Mouse (Mus musculus) hindlimb bud, embryonic 11.5 days (tissue): Measurements from ENCODE around the gene Spryd3.
"Not testable (repeated sequence)": the region's sequence is repeated elsewhere in the genome, so short reads cannot be mapped to it uniquely, and the experiment has no call there.

Experiments
- DNase-seq: peaks from one replicate; pipeline ENCODE4 v3.0.0-alpha.2; 2012; ENCODE audit warnings: low read depth, low spot score; ENCODE audit errors: extremely low spot score

Gene Spryd3

DNA sequence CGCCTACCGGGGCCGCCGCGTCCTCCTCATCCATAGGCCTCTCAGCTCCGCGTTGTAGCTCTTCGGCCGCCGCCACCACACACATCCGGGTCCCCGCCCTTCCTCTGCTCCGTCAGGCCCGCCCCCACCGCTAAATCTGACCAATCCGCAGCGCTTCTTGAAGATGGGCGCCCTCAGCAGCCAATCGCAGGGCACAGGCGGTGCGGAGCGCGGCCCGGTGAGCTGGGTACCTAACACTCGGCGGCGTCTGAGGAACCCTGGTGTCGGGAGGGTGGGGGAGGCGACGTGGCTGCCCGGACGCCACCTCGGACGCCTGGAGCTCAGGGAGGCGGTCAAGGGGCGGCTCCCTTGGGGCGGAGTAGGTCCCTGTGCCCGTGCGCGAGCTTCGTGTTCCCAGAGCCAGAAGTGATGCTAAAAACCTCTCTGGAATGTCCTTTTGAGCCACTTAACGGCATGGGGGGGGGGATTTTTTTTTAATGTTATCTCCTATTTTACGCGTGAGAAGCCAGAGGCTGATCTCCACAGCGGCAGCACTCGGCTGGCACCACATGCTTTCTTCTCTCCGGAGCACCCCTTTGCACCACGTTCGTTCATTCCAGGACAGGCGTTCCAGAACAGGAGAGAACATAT is at the start of gene Spryd3:
Gene Spryd3, minus strand, starts transcription at position 106 of the 630 bp plus-strand sequence.
- DNase-seq: peak; percentile 57

DNA sequence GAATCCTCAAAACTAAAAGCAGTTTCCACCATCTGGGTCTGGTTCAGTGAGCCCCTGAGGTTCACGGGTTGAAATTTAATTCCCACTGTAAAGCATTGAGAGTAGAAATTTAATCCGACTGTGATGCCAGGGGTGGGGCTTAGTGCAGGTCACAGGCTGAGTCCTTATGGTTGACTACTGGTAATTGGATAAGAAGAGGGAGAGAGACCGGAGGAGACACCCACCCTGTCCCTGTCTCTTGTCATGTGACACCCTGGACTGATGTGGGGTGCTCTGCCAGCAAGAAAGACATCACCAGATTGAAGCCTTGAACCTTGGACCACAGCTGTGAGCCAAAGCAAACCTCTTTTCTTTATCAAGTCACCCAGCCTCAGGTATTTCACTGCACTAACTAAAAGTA is 47.0 kb upstream of the Spryd3 start:
- DNase-seq: no peak

DNA sequence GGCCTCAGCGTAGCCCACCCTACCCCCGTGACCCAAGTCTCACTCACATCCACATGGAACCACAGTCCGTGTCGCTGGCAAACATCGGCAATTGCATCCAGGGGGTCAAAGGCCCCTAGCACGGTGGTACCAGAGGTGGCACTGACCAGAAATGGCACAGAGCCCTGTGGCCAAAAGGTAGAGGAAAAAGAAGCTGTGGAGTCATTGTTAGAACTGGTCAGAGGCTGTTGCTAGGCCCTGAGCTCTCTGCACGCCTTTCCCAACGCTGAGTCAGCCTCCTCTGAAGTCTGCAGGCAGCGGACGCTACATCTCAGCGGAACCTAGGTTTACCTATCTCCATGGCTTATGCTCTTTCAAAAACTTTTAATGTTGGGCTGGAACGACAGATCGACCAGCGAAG is 43.9 kb upstream of the Spryd3 start:
- DNase-seq: no peak

DNA sequence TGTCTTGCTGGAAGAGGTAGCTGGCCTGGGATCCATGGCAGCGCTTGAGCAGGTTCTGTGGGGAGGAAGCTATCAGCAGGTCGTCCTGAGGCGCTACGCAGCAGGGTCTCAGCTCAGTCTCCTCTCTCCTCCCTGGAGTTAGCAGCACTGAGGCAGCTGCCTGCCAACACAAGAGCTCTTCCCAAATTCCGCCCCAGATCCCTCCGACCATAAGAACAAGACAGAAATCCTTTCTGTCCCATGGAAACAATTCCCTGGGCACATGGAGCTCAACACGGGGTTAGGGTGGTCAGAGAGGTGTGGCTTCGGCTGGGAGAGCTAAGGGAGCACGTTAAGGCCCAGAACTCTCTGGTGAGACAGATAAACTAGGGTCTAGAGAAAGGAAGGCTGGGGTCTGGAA is 43.1 kb upstream of the Spryd3 start:
- no peak for DNase-seq

DNA sequence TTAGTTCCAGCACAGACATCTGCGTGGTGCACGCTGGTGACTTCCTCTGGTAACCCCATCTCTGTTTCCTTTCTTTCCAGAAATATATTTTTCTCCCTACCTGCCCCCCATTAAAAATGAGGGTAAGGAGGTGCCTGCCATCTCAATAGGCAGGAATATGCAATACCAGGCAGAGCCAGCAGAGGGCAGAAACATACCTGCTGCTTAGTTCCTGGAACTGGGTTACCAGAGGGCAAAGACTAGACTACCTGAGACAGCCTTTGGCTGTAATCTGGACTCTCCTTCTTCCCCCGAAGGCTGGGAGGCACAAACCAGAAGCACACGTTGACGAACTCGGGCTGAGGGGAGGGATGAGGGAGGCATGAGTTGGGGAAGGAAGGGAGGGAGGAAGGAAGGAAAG is 42.2 kb upstream of the Spryd3 start:
- DNase-seq: peak; percentile 53

DNA sequence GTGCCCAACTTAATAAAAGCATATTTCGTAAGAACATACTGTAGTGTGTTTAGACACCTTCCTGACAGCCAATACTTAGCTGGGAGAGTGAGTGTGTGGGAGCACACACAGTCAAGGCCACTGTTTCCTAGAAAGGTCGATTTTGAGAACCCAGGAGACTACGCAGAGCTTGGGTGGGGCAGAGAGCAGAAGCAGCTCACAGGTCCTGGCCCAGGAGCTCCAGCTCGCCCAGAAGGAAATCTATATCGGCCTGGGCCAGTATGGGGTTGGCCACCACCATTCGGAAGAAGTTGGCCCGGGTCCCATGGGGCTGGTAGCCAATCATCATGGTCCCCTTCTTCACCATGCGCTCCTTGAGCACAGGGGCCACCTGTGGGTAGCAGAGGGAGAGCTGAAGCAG is 41.4 kb upstream of the Spryd3 start:
- no peak for DNase-seq

DNA sequence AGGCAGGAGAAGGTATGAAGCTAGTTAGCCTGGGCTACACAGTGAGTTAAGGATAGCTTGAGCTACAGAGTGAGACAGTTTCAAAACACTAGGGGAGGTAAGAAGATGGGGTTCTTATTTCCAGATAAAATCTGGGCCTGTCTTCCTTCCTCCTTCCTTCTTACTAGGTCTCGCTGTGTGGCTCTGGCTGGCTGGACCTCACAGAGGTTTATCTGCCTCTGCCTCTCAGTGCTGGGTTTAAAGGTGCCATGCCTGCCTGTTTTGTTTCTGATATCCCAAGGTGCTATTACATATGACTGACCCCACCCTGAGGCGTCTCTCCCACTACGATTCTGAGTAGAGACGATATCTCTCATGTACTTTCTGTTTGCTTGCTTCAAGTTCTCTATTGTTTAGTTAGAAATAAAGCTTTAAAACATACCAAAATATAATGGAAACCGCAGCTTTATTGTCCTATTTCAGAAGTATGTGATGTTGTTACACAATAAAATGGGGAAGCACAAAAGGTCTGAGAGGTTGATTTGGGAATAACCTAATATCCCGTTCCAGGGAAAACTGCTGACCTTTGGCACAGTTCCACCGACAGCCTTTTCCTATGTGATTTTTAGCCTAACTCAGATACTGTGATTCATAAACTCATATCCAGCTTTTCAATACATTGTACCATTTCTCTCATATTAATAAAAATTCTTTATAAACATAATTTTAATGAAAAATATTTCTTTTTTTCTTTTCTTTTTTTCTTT is 40.7 kb upstream of the Spryd3 start:
- no peak for DNase-seq

DNA sequence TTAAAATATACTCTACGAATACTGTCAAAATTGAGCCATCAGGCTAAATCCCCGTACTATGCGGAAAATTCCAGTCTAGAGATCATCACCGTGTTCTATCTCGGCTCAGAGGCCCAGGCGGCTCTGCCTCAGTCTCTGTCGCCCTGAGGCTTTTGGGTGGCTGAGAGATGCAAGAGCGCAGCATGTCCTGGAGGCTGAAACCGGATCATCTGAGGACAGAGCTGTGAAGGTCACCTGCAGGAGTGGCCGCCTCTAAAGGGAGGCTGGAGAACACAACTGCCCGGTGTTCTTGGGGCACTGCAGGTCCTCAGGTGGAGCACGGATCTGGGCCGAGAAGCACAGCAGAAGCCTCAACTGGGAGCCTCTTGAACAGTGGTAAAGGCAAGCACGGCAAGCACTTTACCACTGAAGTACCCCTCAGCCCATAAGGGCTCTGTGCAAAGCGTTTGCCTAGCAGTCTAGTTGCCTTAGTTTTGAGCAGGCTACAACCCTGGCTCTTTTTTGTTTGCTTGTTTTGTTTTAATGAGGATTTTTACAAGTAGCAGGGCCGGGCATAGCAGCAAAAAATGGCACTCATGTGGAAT is 39.8 kb upstream of the Spryd3 start:
- no peak for DNase-seq

DNA sequence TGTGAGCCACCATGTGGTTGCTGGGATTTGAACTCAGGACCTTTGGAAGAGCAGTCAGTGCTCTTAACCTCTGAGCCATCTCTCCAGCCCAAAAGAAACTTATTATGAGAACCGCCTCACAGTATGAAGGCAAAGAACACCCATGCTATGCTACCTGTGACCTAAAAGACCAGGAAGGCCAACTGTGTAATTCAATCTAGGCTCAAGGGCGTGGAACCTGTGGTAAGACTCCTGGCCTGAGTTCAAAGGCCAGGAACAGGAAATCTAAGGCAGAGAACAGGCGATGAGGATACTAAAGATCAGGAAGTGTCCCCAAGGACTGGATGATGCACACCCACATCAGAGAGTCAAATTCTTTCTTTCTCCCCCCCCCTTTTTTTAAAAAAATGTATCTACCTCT is 37.5 kb upstream of the Spryd3 start:
- no peak for DNase-seq

DNA sequence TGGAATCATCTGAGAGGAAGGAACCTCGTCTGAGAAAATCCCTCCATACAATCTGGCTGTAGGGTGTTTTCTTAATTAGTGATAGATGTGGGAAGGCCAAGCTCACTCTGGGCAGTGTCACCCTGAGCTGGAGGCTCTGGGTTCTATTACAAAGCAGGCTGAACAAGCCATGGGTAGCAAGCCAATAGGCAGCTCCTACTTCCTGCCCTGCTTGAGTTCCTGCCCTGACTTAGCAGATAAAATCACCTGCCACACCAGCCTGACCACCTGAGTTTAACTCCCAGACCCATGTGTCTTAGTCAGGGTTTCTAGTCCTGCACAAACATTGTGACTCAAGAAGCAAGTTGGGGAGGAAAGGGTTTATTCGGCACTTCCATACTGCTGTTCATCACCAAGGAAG is 33.0 kb upstream of the Spryd3 start:
- no peak for DNase-seq

DNA sequence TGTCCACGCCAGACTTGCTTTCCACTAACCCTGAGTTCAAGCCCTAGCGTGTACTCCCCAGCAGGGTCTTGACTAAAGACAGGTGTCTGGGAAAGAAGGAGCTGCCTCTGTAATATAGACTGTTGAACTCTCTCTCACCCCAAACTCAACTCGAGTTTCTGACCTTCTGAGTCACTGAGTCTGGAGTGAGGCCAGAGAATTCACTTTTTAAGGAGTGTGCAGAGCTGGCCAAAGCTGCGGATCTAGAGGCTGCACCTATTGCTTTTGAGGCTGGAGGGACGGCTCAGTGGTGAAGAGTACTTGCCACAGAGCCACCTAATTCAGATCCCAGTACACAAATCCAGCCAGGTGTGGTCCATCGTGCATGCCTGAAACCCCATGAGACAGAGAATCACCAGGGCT is 31.6 kb upstream of the Spryd3 start:
- no peak for DNase-seq

DNA sequence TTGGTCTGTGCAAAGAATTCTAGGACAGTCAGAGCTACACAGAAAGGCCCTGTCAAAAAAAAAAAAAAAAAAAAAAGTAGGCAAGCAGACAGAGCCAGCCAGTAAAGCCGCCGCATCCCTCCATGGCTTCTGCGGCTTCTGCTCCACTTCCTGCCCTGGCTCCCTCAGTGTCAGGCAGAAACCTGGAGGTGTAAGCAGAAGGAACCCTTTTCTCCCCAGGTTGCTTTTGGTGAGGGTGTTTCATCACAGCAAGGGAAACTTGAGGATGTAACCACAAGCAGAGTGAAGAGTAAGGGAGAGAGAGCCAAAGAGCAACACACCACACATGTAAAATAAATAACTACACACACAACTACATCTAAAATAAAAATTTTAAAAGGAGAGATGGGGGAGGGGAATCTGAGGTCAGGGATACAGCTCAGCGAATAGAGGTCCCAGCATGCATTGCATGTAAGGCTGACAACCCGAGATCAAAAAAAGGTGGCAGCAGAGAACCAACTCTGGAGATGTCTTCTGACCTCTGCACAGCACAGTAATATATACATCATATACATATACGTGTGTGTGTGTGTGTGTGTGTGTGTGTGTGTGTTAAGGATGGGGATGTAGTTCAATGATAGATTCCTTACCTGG is 29.6 kb upstream of the Spryd3 start:
- DNase-seq: no peak

DNA sequence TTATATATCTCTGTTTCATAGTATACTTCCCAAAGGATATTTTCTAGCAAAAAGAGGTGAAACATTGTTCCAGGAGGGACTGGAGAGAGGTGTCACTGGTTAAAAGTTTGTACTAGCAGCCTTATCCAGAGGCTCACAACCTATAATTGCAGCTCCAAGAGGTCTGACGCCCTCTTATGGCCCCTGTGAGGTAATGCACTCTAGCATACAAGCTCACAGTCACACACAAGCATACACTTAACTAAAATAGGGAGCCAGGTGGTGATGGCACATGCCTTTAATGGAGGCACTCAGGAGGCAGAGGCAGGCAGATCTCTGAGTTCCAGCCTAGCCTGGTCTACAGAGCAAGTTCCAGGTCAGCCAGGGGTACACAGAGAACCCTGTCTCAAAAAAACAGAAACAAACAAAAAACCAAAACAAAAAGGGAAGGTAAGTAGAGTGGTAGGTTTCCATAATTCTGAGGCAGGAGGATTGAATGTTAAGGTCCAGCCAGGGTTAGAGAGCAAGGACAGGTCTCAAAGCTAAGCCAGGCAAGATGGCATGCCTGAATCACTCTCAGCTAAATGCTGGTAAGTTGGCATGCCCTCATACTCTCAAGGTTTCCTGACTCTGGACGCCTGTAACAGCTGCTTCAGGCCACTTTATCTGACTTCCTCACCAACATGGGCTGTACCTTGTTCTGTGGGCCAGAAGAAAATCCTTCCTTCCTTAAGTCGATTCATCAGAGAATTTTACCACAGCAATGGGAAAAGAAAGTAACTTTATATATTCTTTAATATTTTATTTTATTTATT is 28.1 kb upstream of the Spryd3 start:
- no peak for DNase-seq

DNA sequence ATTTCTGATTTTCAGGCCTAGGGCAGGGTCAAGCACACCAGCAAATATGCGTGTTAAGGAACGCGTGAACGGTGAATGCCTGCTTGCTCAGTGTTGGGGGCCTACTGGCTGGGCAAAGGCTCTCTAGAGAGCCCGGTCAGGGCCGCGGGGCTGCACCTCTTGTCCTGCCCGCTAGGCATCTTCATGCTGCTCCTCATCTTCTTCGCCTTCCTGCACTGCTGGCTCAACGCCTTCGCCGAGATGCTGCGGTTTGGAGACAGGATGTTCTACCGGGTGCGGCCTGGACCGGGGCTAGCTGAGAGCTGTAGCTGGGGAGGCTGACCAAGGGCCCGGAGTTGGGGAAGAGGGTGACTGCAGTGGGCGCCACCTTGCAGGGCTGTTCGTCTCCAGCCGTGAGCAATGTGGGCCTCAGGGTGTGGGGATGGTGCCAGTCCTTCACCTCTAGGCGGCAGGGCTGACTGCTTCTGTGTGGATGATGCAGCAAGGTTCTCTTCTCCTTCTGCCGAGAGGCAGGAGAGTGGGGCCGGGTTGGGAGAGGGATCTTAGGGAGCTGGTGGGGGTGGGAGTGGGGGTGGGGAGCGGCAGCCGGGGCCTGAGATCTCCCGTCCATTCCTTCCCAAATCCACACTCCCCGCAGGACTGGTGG is 24.5 kb upstream of the Spryd3 start:
- DNase-seq: no peak

DNA sequence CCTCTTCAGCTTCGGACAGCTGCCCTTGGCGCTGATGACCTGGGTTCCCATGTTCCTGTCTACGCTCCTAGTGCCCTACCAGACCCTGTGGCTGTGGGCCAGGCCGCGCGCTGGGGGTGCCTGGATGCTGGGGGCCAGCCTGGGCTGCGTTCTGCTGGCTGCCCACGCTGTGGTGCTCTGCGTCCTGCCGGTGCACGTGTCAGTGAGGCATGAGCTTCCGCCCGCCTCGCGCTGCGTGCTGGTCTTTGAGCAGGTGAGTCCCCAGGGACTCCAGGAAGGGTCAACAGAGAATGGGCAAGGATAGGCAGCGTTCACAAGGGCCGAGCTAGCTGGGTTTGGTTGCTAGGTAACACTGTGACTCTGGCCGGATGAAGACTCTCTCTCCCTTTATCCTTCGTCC is 20.8 kb upstream of the Spryd3 start:
- DNase-seq: no peak

DNA sequence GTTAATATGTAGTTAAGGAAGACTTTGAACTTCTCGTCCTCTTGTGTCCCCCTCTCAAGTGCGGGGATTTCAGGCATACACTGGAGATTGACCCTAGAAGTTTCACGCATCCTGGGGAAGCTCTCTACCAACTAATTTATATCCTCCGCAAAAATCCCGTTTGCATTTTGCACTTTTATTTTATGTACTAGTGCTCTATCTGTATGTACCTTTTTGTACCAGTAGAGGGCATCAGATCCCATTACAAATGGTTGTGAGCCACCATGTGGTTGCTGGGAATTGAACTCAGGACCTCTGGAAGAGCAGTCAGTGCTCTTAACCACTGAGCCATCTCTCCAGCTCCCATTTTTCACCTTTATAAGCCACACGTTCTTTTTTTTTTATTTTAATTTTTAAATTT is 19.0 kb upstream of the Spryd3 start:
- not testable (repeated sequence) for DNase-seq

DNA sequence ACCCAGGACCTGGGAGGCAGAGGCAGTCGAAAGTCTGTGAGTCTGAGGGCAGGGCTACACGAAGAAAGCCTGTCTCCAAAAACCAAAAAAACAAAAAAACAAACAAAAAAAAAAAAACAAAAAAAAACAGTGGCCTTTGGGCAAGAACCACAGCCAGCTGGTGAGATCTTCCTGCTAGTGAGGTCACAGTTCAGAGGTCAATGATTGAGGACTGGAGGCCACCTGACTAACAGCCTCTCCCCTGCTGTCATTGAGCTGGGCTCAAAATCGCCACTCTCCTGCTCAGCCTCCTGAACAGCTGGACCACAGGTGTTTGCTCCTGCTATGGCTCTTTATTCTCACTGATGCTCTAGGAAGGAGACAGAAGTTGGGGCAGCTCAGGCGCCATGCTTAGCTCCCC is 16.6 kb upstream of the Spryd3 start:
- no peak for DNase-seq

DNA sequence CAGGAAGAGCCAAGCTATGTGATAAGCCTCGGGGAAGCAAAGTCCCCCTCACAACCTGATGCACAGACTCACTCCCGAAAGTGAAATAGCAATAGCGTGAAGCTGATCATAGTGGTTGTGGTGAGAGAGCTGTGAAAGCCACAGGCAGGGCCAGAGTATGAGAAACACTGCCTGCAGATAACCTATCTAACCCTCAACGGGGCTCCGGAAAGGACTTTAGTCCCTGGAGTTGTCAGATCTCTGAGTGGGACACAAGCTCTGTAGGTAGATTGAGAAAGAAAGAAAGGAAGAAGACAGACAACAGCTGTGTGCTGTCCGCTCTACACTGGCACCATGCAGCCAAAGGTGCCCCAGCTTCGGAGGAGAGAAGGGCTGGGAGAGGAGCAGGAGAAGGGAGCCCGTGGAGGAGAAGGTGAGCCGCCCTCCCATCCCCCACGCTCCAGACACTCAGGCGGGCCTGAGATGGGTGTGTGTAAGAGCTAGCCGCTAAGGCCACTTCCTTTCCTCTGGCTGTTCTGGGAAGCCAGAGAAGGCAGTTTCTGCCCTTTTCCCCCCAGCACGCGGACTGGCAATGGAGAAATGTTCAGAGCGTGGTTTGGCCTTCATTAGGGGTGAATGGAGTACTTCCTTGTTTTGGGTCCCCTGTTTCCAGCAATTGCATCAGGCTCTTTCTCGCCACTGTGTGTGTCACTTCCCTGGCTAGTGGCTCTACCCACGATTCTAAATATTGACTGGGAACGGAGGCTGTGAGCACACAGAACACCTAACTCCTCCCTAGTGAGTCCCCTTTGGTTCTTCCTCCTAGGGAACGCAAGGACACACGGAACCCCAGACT is 14.5 kb upstream of the Spryd3 start, which contains the start of gene Soat2:
Gene Soat2, plus strand, starts transcription at position 226 of the 835 bp plus-strand sequence.
- no peak for DNase-seq

DNA sequence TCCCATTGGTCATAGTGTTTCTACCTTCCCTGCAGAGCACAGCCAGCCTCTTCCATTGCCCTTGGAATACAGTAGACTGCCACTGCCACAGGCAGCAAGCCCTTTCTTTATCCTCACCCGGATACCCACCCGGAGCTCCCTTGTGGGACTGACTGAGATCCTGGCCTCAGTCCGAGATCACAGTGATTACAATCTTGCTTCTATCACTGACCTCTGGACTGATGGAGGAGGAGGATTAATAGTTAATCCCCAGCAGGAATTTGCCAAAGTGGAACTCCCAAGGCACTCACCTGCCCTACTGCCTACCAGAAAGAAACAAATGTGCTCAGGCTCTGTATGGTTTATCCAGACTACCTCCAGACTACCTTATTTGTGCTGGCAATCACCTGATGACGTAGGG is 13.5 kb upstream of the Spryd3 start:
- DNase-seq: no peak
